Mouse (Mus musculus): ENCODE measurements around the gene Gm20683. TPM values are rescaled to one million over a fixed set of nuclear protein-coding genes. Genes with fewer than 3 reads are reported as not detected.

The Gm20683 gene
- polyA plus RNA-seq, 1 experiment from 2014 or later = 2.7 TPM

DNA sequence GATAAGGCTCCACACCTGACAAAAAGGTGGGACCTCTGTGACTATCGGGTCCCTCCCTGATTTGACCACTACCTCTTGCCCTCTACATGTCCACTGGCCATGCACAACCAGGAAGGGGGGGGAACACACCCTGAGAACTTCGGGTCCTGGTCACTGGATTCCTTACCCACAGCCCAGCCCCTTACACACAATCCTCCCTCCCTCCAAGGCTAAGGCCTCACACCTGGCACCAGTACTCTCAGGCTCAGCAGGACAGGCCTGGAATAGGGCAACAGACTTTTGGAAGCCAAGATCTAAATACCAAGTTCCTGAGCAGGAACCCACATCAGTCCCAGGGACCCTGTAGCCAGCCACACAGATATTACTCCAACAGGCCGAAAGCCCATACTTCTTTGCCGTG lies 2.7 kb downstream of the Gm20683 start:
- no peak for ATAC-seq (replicated peaks; ENCODE audit: low FRiP score, low read depth)
- Histone ChIP-seq H3K4me1 (replicated peaks; ENCODE audit: insufficient read depth, low read length) (peaks cover 39% of the 10 kb centered on the region), H3K36me3 (ENCODE audit: insufficient read depth, low read length) (peaks cover 42% of the 10 kb centered on the region)

DNA sequence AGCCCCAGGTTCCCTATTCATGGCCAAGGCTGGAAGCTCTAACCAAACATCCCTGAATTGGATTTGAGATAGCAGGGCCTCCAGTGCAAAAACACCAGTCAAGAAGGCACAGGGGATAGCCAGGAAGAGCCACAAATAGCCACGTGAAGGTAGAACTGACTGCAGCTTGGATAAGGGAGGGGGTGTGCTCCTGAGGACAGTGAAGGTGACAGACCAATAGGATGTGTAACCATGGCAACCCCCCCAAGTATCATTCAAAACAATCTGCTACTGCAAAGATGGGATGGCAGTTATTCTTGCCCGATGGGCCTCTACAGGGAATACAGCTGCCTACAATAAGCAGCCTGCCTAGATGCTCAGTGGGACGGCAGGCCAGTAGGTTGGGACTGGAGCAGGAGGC lies 4.0 kb downstream of the Gm20683 start:
- H3K4me3 ChIP-seq (replicated peaks; ENCODE audit: low read depth, low read length) = no peak overlapping the region
- H3K27me3 ChIP-seq (ENCODE audit: insufficient read depth, low read length) = no peaks in the 10 kb centered on the region
- H3K27ac ChIP-seq = peak overlapping the region; percentile 84; the same call in 1 of the 2 replicates
- no peak for TF ChIP-seq CTCF (IDR thresholded peaks at IDR 0.05; ENCODE audit: low read depth)
- peaks cover 42% of the 10 kb centered on the region for H3K36me3 ChIP-seq (ENCODE audit: insufficient read depth, low read length)
- H3K4me1 ChIP-seq (replicated peaks; ENCODE audit: insufficient read depth, low read length) = peaks cover 34% of the 10 kb centered on the region
- no peaks in the 10 kb centered on the region for H3K9me3 ChIP-seq (replicated peaks; ENCODE audit: low read length)
- 0 out of 2 replicates have a peak overlapping the region, but pooled peaks have one; percentile 64 for H3K9ac ChIP-seq (ENCODE audit: low read depth, low read length)
- DNase-seq (ENCODE audit: low spot score) = no peak
- WGBS = 58% methylated on average over 3 of the region's 3 CpGs
- ATAC-seq (replicated peaks; ENCODE audit: low FRiP score, low read depth) = no peak
- peak overlapping the region; percentile 78; the same call in 1 of the 2 replicates for H3K4me2 ChIP-seq (ENCODE audit: low read length)

More for the DNA sequence above, 2.7 kb downstream of the Gm20683 start:
- Histone ChIP-seq H3K9me3 (replicated peaks; ENCODE audit: low read length) (no peaks in the 10 kb centered on the region), H3K27ac (peak overlapping the region; percentile 26), H3K4me3 (replicated peaks; ENCODE audit: low read depth, low read length) (no peak overlapping the region), H3K4me2 (ENCODE audit: low read length) (no peak overlapping the region), H3K9ac (ENCODE audit: low read depth, low read length) (no peak overlapping the region), H3K27me3 (ENCODE audit: insufficient read depth, low read length) (no peaks in the 10 kb centered on the region)
- DNase-seq (ENCODE audit: low spot score) = no peak
- WGBS = 93% methylated on average over 4 of the region's 4 CpGs
- TF ChIP-seq CTCF (IDR thresholded peaks at IDR 0.05; ENCODE audit: low read depth) = no peak

DNA sequence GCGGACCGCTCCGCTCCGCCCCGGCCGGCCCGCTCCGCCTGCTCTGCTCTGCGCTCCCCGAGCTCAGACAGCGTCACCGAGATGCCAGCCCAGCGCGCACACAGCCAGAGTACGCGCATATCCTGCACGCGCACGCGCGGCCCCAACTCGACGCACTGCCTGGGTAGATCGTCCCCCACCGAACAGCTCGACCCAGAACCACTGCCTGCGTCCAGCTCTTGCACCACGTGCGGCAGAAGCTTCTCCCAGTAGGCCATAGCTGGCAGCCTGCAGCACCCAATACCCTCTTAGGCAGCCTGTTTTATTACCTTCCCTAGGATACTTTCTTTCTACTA lies 4.5 kb downstream of the Gm20683 start, which contains the start of gene Rhbdl1:
TSS of gene Rhbdl1 (minus strand) at position 220 of the 335 bp plus-strand sequence.
- no peak for TF ChIP-seq CTCF (IDR thresholded peaks at IDR 0.05; ENCODE audit: low read depth)
- no peaks in the 10 kb centered on the region for H3K9me3 ChIP-seq (replicated peaks; ENCODE audit: low read length)
- H3K4me1 ChIP-seq (replicated peaks; ENCODE audit: insufficient read depth, low read length) = peaks cover 35% of the 10 kb centered on the region
- DNase-seq (ENCODE audit: low spot score) = peak; percentile 53
- peak within 1 kb of the TSS; percentile 78 for H3K4me2 ChIP-seq (ENCODE audit: low read length)
- peaks cover 38% of the 10 kb centered on the region for H3K36me3 ChIP-seq (ENCODE audit: insufficient read depth, low read length)
- WGBS = 2% methylated on average over 29 of the region's 29 CpGs
- H3K4me3 ChIP-seq (replicated peaks; ENCODE audit: low read depth, low read length) = peak within 1 kb of the TSS; percentile 34
- peak within 1 kb of the TSS; percentile 84 for H3K27ac ChIP-seq
- H3K27me3 ChIP-seq (ENCODE audit: insufficient read depth, low read length) = no peaks in the 10 kb centered on the region
- ATAC-seq (replicated peaks; ENCODE audit: low FRiP score, low read depth) = no peak; the same call in 1 of the 2 replicates
- peak within 1 kb of the TSS; percentile 64 for H3K9ac ChIP-seq (ENCODE audit: low read depth, low read length)

DNA sequence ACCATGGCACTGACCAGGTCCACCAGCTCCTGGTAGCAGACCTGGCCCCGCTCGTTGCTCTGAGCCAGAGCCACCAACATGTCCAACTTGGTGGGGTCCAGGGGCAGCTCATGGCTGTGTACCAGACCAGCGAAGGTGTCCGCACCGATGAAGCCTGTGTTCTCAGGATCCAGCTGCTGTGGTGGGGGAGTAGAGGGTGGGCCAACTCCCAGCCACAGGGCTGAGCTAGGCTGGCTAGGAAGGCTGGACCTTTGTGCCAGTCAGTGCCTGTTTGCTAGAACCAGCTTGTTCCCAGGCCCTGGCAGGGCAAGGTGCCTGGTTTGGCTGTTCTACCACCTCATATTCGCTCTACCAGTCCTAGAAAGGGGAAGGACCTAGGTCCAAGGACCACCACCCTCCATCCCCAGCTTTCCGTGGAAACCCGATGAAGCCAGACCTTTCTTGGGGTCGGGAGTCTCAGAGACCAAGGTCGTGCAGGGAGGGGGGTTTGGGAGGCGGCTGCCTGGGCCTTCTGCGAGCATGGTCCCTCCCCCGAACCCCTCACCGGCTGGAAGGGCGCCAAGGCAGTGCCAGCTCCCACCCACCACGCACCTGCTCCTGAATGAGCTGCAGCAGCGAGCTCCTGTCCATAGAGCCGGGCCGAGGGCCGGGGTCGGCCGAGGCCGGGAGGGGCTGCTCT lies 5.0 kb downstream of the Gm20683 start:
- Histone ChIP-seq H3K9me3 (replicated peaks; ENCODE audit: low read length) (no peaks in the 10 kb centered on the region), H3K9ac (ENCODE audit: low read depth, low read length) (peak overlapping the region; percentile 64), H3K36me3 (ENCODE audit: insufficient read depth, low read length) (peaks cover 33% of the 10 kb centered on the region), H3K4me3 (replicated peaks; ENCODE audit: low read depth, low read length) (peak overlapping the region; percentile 34), H3K27ac (peak overlapping the region; percentile 84), H3K4me1 (replicated peaks; ENCODE audit: insufficient read depth, low read length) (peaks cover 40% of the 10 kb centered on the region), H3K4me2 (ENCODE audit: low read length) (peak overlapping the region; percentile 78), H3K27me3 (ENCODE audit: insufficient read depth, low read length) (no peaks in the 10 kb centered on the region)
- DNase-seq (ENCODE audit: low spot score) (no peak), ATAC-seq (replicated peaks; ENCODE audit: low FRiP score, low read depth) (no peak; the same call in 1 of the 2 replicates)
- 14% methylated on average over 23 of the region's 23 CpGs for WGBS
- TF ChIP-seq CTCF (IDR thresholded peaks at IDR 0.05; ENCODE audit: low read depth) = no peak

DNA sequence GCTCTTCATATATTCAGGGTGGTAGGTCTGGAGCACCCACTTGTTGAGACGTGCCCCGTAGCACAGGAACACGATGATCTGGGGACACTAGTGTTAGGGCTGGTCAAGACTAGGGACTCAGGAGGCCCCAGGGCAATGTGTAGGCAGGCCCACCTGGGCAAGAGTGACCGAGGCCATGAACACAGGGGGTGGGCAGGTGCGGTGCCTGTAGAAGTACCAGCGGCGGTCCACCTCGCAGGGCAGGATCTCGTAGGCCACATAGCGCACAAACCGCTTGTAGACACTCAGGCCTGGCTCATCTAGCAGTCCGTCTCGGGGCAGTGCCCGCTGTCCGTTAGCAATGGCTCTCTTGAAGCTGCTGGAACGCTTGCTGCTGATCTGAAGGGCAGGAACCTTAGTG lies 5.7 kb downstream of the Gm20683 start:
- H3K27ac ChIP-seq = peak overlapping the region; percentile 84
- H3K36me3 ChIP-seq (ENCODE audit: insufficient read depth, low read length) = peaks cover 33% of the 10 kb centered on the region
- no peaks in the 10 kb centered on the region for H3K27me3 ChIP-seq (ENCODE audit: insufficient read depth, low read length)
- H3K4me3 ChIP-seq (replicated peaks; ENCODE audit: low read depth, low read length) = no peak overlapping the region
- no peak overlapping the region for H3K9ac ChIP-seq (ENCODE audit: low read depth, low read length)
- H3K9me3 ChIP-seq (replicated peaks; ENCODE audit: low read length) = no peaks in the 10 kb centered on the region
- H3K4me1 ChIP-seq (replicated peaks; ENCODE audit: insufficient read depth, low read length) = peaks cover 45% of the 10 kb centered on the region
- no peak overlapping the region for H3K4me2 ChIP-seq (ENCODE audit: low read length)
- WGBS = 86% methylated on average over 16 of the region's 16 CpGs
- no peak for TF ChIP-seq CTCF (IDR thresholded peaks at IDR 0.05; ENCODE audit: low read depth)
- ATAC-seq (replicated peaks; ENCODE audit: low FRiP score, low read depth) = no peak
- no peak for DNase-seq (ENCODE audit: low spot score)

DNA sequence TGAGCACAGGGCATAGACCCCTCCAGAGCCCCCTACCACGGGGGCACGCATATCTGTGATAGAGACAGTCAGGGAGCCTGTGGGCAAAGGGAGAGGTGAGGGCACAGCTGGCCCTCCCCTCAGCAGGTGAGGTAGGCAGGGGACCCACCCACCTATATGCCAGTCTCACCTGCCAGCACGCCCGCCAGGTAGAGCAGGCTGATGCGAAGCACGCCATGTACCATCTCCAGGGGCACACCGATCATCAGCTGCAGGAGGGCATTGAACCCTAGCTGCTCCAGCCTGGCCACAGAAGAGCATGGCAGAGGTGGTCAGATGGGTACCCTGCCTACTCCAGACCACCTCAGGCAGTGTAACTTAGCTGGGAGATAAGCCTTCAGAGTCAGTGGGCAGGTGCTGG lies 6.3 kb downstream of the Gm20683 start:
- 94% methylated on average over 7 of the region's 7 CpGs for WGBS
- H3K27ac ChIP-seq = no peak overlapping the region
- H3K4me1 ChIP-seq (replicated peaks; ENCODE audit: insufficient read depth, low read length) = peaks cover 45% of the 10 kb centered on the region
- peak overlapping the region; percentile 76; the same call in 1 of the 2 replicates for H3K9ac ChIP-seq (ENCODE audit: low read depth, low read length)
- TF ChIP-seq CTCF (IDR thresholded peaks at IDR 0.05; ENCODE audit: low read depth) = no peak
- DNase-seq (ENCODE audit: low spot score) (no peak), ATAC-seq (replicated peaks; ENCODE audit: low FRiP score, low read depth) (no peak)
- H3K4me3 ChIP-seq (replicated peaks; ENCODE audit: low read depth, low read length) = no peak overlapping the region
- no peaks in the 10 kb centered on the region for H3K9me3 ChIP-seq (replicated peaks; ENCODE audit: low read length)
- H3K4me2 ChIP-seq (ENCODE audit: low read length) = peak overlapping the region; percentile 92
- no peaks in the 10 kb centered on the region for H3K27me3 ChIP-seq (ENCODE audit: insufficient read depth, low read length)
- peaks cover 33% of the 10 kb centered on the region for H3K36me3 ChIP-seq (ENCODE audit: insufficient read depth, low read length)

All from kidney, postnatal 0 days (tissue).